Mouse (Mus musculus): Measurements from ENCODE around the gene Ercc2.

GRCm38 (mm10) chr7:19338596-19338995, 43.2 kb upstream of the Ercc2 start:
- no peak for TF ChIP-seq CTCF (IDR thresholded peaks at IDR 0.05; ENCODE audit: low read depth, low read length)
- no peak for TF ChIP-seq GATA1 (IDR thresholded peaks at IDR 0.05; ENCODE audit: borderline replicate concordance, low read length)
- TF ChIP-seq POLR2AphosphoS5 (IDR thresholded peaks at IDR 0.05; ENCODE audit: insufficient replicate concordance, low read depth, low read length) = no peak
- no peak for TF ChIP-seq GATA2 (IDR thresholded peaks at IDR 0.05; ENCODE audit: borderline replicate concordance, low read depth, low read length)
- TF ChIP-seq TAL1 (conservative IDR thresholded peaks at IDR 0.05; ENCODE audit: low read depth, low read length) = no peak

All from G1E (cell line).